Mouse (Mus musculus) c-Kit-positive CD71-positive TER-119-negative erythroid progenitor cells, embryonic 14.5 days (primary cell): ENCODE measurements around the gene Gm10961.
A peak's percentile ranks its signal among the peaks of the same experiment; 100 is the strongest.
"Not testable (repeated sequence)": the region's sequence is repeated elsewhere in the genome, so short reads cannot be mapped to it uniquely, and the experiment has no call there.

Experiments used
- DNase-seq: peaks from one replicate; pipeline ENCODE4 v3.0.0-alpha.2; 2013; ENCODE audit warnings: low read depth

Gm10961 gene

DNA sequence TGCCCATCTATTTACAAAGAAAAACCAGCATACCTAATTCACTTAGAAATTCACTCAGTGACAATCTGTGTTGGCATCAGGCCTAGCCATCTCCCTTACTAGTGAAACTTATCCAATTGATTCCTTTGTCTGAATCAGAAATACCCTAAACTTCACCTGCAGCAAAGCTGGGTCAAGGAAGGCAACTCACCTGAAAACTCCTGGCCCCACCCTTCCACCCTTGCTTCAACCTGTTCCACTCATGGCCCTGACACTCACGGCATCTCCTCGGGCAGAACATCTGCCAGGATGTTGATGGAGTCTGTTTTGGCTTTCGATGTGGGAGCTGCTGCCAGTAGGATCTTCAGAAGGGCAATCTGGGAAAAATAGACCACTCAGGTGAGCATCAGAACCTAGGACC lies 13.3 kb upstream of the Gm10961 start:
- DNase-seq: no peak

- DNase-seq: no peak
These were observed 11.2 kb upstream of the Gm10961 start for GRCm38 (mm10) chr3:107619911-107620310.

DNA sequence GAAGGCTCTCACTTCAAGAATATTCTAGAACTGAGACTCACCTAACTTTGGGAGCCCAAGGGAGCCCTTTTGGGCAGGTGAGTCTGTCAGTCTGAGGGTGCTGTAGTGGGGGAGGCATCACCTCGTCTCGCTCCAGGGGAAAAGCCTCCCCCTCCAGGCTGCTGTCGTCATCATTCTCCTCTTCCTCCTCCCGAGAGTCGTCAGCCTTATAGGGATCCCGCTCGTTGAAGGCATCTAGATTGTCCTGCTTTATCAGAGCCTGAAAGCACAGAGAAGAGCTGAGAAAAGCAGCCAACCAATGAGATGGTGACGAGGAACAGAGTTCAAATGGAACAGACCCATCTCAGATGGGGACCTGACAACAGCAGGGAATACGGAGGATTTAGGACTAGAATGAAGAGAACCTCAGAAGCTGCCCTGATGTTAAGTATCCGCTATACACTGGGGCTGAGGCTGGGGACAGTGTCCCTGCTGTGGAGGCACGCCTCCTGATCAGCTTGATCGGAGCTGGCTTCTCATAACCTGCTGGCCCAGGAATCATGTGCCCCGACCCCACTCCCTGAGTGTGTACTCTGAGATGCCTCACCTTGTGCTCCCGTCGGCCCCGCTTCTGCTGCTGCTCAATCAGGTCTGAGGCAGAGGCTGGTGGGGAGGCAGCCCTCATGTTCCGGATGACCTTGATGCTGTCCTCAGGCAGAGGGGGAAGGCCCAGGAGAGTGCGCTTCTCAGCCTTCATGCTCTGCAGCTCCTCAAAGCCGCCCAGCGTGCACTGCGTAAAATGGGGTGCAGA lies 9.6 kb upstream of the Gm10961 start:
- no peak for DNase-seq

- no peak for DNase-seq
These were observed 8.6 kb upstream of the Gm10961 start for GRCm38 (mm10) chr3:107622537-107622936.

GRCm38 (mm10) chr3:107624424-107624823 lies 6.7 kb upstream of the Gm10961 start:
- no peak for DNase-seq

- no peak for DNase-seq
These were observed 5.6 kb upstream of the Gm10961 start for GRCm38 (mm10) chr3:107625536-107625935.

DNA sequence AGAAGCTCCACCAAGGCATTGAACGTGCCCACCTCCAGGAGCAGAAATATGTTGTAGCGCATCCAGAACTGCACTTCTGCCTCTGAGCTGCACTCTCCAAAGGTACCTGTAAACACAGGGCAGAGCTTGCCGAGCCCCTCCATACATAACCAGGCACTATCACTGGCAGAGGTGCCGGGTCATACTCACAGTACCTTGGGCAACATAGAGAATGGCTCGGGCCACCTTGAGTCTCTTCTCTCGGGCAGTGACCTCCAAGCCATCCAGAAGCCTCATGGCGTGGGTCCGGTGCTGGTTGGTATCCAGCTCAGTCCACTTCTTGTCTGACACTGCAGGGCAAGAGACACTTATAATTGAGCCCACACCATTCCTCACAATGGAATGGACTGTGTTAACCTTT lies 4.4 kb upstream of the Gm10961 start:
- DNase-seq: no peak

DNA sequence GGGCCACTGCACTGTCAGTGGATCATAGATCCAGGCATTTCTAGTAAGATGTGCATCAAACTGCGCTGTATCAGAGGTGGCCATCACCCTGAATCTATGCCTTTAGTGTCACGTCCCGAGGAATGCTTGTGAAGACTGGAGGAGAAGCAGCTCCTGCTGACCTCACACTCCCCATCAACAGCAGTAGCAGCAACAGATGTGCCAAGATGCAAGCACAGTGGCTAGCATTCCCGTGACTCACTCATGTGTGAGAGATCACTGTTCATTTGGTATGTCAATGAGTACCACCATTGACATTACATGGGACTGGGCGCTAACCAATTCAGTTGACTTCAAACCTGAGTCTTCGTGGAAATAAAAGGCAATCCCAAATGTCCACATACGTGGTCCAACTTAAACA lies 3.5 kb upstream of the Gm10961 start:
- DNase-seq: no peak

DNA sequence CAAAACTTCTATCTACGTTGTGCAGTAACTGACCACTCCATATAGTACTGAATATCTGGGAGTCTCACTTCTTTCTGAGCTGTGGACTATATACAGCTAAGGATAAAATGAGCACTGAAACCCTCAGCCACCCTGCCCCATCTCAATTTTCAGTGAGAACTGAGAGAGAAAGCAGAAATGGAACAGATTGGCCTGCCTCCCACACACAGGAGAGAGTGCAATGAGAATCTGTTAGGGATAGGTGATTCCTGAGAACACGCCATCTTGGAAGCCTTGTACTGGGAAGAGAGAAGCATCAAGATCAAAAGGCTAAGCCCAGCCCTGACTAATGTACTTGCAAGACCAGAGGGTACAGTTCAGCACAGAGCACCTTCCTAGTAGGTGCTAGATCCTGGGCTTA lies 2.6 kb upstream of the Gm10961 start:
- no peak for DNase-seq

- no peak for DNase-seq
These were observed 1.7 kb upstream of the Gm10961 start for GRCm38 (mm10) chr3:107629411-107629810.

GRCm38 (mm10) chr3:107631523-107631958 lies 419 bp downstream of the Gm10961 start, which contains the start of gene Strip1:
Gene Strip1, minus strand, starts transcription at chr3:107631694.
- DNase-seq: peak; percentile 94

- no peak for DNase-seq
These were observed 1.7 kb downstream of the Gm10961 start for GRCm38 (mm10) chr3:107632786-107633185.

GRCm38 (mm10) chr3:107633906-107634305 lies 2.8 kb downstream of the Gm10961 start:
- no peak for DNase-seq

DNA sequence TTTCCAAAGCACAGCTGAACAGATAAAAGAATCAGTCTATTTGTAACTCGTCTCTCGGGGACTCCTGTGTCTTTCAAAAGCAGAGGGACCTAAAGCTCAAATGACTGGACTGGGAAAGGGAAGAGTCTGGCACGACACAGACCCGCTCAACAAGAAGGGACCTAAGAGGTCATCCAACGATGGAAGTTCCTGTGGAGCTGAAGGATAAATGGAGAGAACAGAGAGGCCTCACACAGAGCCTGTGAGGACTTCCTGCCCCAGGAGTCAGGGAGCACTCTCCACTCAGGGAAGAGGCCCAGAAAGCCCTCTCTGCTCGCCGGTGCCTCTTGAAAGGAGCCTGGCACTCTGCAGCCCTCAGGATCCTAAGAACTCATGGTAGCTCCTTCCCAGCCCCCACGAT lies 4.7 kb downstream of the Gm10961 start:
- no peak for DNase-seq

- DNase-seq: no peak
These were observed 5.1 kb downstream of the Gm10961 start for GRCm38 (mm10) chr3:107636236-107636635.

DNA sequence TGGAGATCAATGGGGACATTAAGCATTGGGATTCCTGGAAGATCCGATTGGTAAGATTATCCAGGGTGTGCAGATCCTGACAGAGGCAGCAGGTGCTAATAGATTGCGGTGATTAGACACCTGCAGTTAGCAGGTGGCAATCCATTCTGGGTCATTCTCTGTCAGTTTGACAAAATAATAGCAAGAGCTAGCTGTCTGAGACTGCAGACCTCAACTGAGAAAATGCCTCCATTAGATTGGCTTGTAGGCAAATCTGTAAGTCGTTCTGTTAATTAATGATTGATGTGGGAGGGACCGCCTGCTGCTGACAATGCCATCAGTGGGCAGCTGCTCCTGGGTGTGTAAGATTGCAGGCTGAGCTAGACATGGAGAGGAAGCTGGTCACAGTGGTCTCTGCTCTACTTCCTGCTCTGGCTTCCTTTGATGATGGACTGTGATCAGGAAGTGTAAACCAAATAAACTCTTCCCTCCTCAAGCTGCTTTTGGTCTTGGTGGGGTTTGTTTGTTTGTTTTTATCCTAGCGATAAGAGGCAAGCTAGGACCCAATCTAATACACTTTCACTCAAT lies 6.6 kb downstream of the Gm10961 start:
- no peak for DNase-seq

- no peak for DNase-seq
These were observed 15.8 kb downstream of the Gm10961 start for GRCm38 (mm10) chr3:107646947-107647346.

DNA sequence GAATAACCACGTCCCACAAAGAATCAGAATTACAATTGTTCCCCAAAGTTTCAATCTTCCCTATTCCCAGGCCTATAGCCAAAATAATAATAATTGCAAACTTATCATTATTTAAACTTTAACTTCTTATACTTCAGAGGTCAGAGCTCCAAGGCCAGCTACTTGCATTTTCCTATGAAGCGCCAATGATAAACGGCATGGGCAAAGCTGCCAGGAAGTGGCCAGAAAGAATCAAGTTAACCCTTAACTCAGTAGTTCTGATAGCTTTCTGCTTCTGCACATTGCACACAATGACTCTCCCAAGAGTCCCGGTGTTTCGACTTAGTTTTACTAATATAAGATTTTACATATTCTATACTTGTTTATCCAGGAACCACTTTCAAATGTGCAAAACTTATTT lies 19.2 kb downstream of the Gm10961 start:
- DNase-seq: not testable (repeated sequence)

GRCm38 (mm10) chr3:107652968-107653367 lies 21.8 kb downstream of the Gm10961 start:
- no peak for DNase-seq

- DNase-seq: no peak
These were observed 23.7 kb downstream of the Gm10961 start for GRCm38 (mm10) chr3:107654861-107655260.

DNA sequence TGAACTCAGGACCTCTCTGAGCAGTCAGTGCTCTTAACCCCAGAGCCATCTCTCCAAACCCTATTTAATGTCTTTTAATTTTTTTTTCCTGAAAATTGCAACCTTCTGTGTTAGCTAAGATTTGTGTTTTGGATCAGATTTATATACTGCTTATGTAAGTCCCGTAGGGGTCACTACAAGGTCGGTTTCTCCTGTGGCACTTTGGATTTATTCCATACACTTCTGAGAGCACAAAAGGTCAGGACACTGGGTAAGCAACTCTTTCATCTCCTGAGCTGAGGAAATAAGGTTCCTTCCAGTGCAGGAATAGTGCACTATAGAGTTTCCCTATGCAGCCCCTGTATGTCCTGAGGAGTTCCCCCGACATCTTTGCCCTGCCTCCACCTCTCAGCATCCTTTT lies 24.4 kb downstream of the Gm10961 start:
- no peak for DNase-seq

DNA sequence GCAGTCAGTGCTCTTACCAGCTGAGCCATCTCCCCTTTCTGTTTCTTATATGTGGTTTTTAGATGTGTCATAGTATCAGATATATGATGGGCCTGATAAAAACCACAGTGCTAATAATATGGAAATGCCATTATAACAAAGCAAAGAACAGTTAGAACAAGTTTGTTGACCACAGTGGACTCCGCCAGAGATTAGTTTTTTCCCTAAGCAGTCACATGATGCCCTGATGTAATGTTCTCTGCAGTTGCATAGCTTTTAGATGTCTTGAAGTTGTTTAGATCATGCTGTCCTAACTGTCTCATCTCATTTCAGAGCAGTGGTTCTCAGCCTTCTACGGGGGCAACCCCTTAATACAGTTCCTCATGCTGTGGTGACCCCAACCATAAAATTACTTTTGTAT lies 25.0 kb downstream of the Gm10961 start:
- no peak for DNase-seq

GRCm38 (mm10) chr3:107656888-107657287 lies 25.8 kb downstream of the Gm10961 start:
- no peak for DNase-seq

DNA sequence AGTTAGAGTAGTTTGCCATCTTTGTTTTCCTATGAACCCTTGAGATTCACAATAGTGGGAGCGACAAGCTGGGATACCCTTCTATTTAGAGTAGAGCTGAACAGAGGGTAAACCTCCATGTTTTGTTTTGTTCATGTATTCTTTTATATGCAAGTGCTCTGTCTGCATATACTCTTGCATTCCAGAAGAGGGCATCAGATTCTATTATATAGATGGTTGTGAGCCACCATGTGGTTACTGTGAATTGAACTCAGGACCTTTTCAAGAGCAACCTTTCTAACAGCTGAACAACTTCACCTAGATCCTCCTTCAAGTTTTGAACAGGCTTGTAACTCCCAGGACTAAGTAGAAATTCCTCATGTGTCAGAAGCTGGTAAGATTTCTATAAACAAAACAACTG lies 27.9 kb downstream of the Gm10961 start:
- no peak for DNase-seq
